Mouse (Mus musculus): Measurements from ENCODE around the gene Ppm1n.

Ppm1n gene

DNA sequence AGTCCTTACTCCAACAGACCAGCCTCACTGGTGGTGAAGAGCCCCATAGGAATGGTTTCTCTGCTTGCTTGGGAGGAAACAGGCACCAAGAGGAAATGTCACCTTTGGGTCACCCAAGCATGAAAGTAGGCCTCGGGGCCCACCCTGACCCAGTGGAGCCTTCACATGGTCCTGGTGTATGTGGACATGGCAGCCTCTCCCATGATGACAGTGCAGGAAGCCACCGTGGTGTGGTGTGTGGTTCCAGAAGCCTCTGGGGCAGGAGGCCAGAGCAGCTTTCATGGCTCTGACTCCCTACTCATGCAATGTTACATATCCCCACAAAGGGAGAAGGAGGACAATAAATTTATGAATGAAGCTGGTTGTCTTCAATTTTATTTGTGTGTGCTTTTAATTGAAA lies 32.4 kb downstream of the Ppm1n start:
- DNase-seq (ENCODE audit: low spot score in 2 of 2): no peak

DNA sequence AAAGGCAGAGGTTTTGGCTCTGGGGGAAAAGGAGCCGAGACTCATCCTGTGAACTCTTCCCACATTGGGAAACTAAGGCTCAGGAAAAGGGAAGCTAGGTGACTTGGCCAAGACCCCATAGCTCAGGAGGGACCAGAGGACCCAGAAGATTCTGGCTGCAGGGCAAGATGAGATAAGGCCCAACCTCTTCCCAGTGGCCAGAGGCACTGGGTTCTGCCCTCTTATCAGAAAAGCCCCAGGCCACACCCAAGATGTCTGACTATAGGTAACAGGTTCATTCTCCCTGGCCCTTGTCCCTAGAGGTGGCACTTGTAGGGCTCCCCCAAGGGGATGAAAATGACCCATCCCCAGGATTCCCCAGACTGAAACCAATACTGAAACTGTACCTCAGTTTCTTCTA lies 33.0 kb downstream of the Ppm1n start:
- DNase-seq (ENCODE audit: low spot score in 2 of 2): no peak

DNA sequence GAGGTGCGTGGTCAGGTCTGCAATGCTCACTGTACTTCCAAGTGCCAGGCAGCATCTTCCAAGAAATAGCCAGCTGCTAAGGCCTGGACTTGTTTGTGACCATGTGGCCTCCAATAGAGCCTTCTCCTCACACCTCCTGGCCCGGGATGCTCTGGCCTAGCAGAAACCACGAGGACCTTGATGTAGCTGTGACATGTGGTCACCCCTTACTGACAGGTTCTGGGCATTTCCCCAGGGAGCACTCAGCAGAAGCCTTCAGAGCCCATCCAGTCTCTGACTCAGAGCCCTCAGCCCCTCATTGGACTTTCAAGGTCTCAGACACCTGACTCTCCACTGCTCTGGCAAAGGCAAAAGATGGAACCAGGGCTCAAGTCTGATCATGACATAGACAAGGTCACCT lies 34.8 kb downstream of the Ppm1n start:
- no peak for DNase-seq (ENCODE audit: low spot score in 2 of 2)

DNA sequence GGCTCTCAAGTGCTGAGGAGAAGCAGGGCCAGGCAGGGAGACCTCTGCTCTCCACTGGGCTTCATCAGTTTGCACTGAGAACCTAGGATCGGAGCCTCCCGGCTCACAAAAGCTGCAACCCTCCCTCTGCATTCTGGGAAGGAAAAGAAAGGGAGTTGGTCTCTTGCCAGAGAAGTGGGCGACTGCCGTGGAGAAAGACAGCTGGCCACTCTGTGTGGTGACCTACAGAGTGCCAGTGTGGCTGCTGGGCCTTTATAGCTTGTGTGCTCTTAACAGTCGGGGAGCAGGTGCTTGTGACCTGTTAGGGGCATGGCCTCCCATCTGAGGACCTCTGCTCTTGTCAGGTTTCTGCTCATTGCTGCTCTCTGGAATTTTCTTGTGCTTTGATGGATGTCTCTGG lies 36.0 kb downstream of the Ppm1n start:
- no peak for DNase-seq (ENCODE audit: low spot score in 2 of 2)

DNA sequence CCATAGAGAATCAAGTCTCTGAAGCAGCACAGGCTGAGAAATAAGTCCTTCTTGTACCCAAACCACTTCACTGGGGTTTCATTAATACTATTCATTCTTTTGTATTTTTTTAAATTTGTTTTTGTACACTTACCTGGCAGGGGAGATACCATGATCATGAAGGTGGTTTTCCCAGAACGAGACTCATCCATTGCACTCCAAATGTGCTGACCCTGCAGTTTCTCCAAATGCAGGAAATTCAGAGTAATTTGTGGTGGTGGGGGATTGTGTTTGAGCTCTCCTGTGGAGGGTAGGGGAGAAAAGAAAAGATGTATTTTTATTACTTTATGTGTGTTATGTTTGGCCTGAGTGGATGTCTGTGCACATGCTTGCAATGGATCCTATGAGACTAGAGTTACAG lies 37.9 kb downstream of the Ppm1n start:
- DNase-seq (ENCODE audit: low spot score in 2 of 2): no peak

DNA sequence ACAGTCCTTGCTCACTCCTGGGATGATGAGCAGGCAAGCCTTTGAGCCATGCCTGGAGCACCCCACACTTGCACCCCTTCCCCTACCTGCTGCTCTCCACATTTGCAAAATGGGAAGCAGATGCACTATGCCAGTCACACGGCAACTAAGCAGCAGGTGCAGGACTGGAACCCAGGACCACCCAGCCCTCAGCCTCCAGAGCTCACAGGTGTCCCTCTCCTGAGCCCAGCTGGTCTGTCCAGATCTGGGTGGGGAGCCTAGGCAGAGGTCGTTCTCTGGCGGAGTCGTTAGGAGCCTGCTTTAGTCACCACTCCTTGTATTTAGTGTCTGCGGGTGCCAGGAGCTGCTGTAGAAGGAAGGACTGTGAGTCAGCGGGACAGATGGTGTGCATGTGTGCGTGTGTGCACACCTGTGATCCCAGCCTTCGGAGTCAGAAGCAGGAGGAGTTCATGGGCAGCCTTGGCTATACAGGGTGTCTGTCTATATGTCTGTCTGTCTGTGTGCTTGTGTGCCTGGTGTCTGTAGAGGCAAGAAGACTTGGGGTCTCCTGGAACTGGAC lies 38.9 kb downstream of the Ppm1n start:
- no peak for DNase-seq (ENCODE audit: low spot score in 2 of 2)

DNA sequence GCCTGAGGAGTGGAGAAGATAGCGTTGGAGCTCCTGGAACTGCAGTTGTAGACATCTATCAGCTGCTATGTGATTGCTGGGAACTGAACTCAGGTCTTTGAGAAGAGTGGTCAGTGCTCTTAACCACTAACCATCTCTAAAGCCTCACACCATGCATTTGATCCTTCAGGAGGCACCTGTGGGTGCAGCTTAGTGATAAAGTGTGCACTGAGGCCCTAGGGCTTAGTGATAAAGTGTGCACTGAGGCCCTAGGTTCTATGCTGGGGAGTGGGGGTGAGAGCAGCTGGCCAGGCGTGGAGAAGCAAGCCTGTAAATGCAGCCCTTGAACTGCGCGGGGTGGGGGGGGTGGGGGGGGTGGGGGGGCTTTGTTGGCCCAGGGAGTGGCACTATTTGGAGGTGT lies 39.9 kb downstream of the Ppm1n start:
- no peak for DNase-seq (ENCODE audit: low spot score in 2 of 2)

DNA sequence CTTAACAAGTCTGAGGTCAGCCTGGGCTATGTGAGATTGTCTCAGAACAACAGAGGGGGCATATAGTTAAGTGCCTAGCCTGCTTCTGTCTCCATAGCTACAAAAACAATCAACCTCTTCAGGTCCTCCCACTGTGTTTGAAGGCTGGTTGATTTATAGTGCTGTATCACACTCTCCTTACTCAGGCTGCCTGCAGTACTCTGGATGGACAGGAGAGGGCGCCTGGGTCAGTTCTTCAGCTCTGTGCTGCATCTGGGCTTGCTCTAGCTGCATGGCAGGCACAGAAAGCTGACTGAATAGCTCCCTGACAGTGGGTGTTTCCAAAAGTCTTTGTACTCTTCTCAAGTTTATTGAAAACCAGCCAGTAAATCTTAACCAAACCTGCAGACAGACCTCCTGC lies 40.4 kb downstream of the Ppm1n start:
- peak; percentile 80 to 89 for DNase-seq (ENCODE audit: low spot score in 2 of 2)

DNA sequence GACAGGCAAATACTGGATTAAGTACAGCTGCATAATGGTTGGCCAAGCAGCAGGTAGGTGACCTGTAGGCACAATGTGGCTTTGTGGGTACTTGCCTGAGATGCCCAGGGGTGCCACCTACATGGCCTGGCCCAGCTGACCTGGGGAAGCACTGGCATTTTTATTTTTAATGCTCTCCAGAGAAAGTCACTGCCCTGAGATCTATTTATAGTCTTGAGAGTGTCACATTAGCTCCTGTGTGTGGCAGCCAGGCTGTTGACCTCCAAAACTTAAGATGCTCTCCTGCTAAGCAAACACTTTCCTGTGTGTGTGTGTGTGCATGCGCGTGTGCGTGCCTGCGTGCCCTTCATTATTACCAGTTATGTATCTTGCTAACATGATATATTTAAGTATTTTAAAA lies 41.5 kb downstream of the Ppm1n start:
- DNase-seq (ENCODE audit: low spot score in 2 of 2): no peak

DNA sequence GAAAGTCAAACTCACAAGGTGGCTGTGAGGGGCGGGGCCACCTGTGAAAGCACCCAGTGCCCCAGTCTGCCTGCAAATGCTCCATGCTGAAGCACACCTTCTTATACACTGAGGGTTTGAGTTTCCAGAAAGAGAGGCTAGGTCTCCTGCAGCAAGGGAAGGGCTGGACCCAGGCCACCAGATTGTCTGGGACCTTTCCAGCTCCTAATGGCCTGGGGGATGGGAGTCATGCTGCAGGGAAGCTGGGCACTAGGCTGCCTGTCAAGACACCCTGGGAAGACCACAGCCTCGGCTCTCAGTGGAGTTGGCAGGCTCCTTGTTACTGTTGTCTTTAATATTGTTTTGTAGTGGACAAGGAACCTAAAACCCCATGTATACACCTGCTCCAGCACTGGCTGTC lies 43.5 kb downstream of the Ppm1n start:
- no peak for DNase-seq (ENCODE audit: low spot score in 2 of 2)

DNA sequence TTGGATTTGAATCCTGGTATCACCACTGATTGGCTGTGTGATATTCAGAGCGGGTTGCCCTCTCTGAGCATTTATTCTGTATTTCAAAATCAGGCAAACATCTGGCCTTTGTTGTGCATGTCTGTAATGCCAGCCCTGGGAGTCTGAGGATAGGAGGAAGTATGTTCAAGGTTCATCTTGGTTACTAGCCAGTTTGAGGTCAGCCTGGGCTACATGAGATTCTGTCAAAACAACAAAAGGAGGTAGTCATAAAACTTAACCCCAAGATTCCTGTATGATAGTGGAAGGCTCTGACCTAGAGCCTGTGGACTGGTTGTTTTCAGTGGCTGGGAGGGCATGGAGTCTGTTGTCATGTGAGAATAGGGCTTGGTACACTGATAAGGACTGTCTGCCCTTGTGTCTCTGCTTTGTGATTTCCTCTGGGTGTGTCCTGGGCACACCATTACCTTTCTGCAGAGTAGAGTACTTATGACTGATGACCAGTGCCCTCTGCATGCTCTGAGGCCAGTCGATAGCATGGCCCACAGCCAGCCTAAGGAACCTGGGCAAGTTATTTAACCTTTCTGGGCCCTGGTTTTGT lies 44.7 kb downstream of the Ppm1n start:
- DNase-seq (ENCODE audit: low spot score in 2 of 2): no peak

DNA sequence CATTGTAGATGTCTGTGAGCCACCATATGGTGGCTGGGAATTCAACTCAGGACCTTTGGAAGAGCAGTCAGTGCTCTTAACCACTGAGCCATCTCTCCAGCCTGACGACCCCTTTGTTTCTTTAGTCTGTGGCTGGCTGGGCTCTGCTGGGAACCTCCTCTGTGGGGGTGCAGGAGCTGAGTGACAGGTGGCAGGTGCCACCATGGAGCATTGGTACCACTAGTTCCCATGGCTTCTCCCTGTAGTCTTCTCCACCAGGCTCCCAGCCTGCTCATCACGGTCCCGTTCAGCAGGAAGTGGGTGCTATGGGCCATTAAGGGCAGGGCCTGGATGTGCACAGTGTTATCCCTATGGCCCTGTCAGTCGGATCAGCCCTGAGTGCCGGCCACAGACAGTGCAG lies 45.2 kb downstream of the Ppm1n start:
- DNase-seq (ENCODE audit: low spot score in 2 of 2): no peak

DNA sequence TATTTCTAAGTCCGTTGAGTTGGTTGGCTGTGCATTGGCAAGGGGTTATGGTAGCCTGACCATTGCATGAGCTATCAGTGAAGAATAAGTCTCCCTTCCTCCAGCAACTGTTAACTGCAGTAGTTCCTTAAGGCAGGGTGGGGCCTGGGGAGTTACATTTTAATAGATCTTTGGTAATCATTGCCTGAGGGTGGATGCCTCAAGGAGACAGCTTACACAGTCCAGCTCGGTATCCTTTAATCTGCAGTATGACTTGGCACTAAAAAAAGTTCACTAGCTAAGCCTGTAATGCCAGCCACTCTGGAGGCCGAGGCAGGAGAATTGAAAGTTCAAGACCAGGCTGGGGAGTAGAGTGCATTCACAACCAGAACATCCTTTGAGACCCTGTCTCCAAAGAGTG lies 48.0 kb downstream of the Ppm1n start:
- DNase-seq (ENCODE audit: low spot score in 2 of 2): no peak

DNA sequence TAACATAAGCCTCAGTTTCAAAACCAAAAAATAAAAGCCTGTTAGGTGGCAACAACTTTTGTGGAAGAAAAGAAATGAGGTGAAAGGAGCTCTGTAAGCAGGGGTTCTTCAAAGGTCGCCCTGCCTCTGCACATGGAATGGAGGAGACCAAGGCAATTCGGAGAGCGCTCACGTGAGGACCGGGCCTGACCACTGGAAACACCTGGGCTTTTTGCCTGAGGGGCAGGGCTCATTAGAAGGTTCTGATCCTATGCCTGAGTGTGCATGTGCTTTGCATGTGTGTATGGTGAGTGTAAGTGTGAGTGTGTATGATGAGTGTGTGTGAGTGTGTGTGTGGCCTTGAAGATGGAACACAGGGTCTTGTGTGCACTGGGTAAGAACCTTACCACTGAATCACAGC lies 49.0 kb downstream of the Ppm1n start:
- DNase-seq (ENCODE audit: low spot score in 2 of 2): no peak

DNA sequence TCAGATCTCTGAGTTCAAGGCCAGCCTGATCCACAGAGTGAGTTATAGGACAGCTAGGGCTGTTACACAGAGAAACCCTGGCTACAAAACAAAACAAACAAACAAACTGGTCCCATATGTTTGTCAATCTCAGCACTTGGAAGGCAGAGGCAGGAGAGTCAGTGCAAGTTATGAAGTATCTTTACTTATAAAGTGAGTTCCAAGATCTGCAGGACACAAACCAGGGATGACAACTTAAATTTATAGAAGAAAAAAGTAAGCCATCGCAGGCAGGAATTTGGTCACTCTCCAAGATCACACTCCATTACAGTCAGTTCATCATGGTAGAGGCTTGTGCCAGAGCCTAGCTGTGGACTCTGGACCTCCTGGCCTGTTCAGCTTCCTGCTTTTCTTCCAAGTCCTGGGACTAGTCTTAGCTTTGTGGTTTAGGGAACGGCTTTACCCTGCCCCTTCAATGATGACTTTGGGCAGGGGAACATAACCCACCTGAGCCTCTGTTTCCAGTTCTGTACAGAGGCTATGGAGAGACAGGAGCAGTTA lies 49.8 kb downstream of the Ppm1n start:
- no peak for DNase-seq (ENCODE audit: low spot score in 2 of 2)

DNA sequence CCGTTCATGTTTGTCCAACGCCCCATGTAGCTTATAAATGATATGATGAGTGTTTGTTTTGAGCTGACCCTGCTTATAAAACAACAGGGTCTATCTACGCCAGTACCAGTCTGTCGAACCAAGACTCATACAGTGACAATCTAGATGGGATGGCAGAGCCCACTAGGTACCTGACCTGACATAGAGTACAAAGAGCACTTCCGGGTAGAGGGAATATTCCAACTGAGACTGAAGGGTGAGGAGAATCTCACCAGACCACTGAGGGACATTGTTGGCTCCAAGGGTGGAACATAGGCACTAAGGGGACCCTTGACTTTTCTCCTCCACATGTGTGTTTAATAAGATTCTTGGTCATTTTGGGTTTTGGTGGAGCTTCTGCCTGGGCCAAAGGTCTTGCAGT lies 50.5 kb downstream of the Ppm1n start:
- no peak for DNase-seq (ENCODE audit: low spot score in 2 of 2)

DNA sequence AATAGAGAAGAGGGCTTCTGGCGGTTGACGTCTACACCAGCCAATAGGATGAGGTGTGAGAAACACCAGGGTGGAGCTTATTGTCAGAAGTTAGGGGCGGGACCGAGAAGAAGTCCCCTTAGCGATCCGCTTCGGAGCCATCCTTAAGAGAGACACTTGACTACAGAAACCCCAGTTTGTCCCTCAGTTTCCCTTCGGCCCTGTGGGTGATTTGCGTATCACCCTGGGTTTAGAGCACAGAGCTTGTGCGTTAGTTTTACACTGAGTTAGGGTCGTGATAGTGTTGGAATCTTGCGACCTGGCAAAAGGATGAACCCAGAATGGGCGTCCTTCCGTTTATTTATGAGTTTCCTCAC lies 51.1 kb downstream of the Ppm1n start:
- no peak for DNase-seq (ENCODE audit: low spot score in 2 of 2)

DNA sequence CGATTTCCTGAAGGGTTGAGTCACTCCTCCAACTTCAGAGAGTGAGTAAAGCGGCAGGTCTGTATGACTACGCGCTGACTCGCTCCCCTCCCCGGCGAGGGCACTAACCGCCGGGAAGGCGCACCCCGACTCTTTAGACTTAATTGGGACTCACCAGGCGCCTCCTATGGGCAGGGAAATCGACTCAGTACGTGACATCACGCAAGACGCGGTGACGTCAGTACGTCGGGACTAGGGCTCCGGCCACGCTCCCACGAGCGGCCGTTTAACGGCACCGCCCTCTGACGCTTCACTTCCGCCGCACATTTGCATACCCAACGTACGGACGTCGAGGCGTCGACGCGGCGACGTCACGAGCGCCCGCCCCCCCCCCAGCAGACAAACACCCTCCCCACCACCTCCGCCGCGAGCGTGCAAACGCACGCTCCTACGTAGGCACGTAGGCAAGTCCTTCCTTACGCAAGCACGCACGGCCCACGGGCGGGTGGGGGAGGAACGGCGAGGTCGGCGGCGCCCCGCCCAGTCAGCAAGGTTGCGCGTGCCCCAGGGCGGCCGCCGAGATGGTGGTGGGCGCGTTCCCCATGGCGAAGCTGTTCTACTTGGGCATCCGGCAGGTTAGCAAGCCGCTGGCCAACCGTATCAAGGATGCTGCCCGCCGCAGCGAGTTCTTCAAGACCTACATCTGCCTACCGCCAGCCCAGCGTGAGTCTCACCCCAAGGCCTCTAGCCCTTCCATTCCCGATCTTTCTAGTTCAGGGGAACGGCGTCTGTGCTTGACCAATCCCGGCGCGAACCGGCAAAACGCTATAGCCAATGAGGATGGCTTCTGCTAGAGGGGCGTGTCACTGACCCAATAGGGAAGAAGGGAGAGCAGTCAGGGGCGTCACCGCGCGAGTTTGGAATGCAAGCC lies 51.7 kb downstream of the Ppm1n start, which contains the start of gene Opa3:
Gene Opa3, plus strand, starts transcription at position 452 of the 910 bp plus-strand sequence.
- peak; percentile 95 to 99 for DNase-seq (ENCODE audit: low spot score in 2 of 2)

DNA sequence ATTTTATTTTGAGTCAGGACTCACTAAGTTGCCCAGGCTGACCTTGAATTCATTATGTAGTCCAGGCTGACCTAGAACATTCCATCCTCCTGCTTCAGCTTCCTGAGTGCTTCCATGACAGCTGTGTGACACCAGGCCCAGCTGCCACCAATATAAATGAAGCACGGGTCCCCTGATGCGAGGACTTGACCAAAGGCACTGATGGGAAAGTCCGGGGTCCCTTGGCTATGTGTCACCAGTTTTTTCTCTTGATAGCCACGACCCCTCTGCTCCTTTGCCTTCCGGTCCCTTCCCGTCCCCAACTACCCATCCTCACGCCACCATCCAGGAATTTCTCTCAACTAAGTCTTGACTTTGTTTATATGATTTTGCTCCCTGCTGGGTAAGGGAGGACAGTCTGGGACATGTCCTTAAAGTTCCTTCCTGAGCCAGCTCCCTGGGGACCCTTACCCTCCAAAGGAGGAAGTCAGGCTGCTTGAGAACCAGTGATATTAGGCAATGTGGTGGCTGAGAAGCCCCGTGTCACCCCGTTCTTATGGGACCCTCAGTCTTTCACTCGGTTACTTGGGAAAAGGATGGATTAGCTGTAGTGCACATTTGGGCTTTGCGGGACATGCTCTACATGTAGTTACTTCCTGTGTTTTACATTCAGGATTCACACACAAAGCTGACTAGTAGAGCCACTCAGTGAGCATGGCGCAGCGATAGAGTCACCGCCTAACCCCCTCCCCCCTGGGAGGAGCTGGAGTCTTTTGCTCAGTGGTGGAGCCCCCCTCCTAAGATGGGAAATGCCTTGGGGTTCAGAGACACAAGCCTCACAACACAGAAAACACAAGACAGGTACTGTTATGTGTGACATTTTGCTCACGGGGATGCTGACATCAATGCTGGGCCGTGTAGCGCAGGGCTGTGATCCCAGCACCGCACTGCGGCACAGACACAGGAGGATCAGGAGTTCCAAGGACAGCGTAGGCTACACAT lies 52.8 kb downstream of the Ppm1n start:
- peak in 1 of 2 experiments; percentile 21 for DNase-seq (ENCODE audit: low spot score in 2 of 2)
